Mouse (Mus musculus): ENCODE measurements at regions not wholly inside any gene's neighbourhood (a gene's known extent, or its start where the extent isn't known, plus 50 kb on each side); places are given as distances from the start of the nearest gene placed in this dataset.
A peak's percentile ranks its signal among the peaks of the same experiment; 100 is the strongest.

GRCm38 (mm10) chr5:29894606-29895595 is 118.0 kb upstream of the Il6 start:
- Histone ChIP-seq H3K9me3 (ENCODE audit: control insufficient read depth, low read length) (no peaks in the 10 kb centered on the region), H3K4me2 (replicated peaks; ENCODE audit: low read depth, low read length, severe bottlenecking) (no peak overlapping the region), H3K36me3 (ENCODE audit: control insufficient read depth, insufficient read depth, low read length) (no peaks in the 10 kb centered on the region), H3K27ac (replicated peaks; ENCODE audit: low read depth, low read length) (no peak overlapping the region), H3K4me1 (ENCODE audit: control insufficient read depth, insufficient read depth, low read length) (peaks cover 7% of the 10 kb centered on the region), H3K27me3 (ENCODE audit: control insufficient read depth, insufficient read depth, low read length) (no peaks in the 10 kb centered on the region), H3K4me3 (replicated peaks; ENCODE audit: low read length) (no peak overlapping the region), H3K9ac (ENCODE audit: low read depth, low read length, severe bottlenecking) (no peak overlapping the region)
- DNase-seq (ENCODE audit: low spot score) (peak; percentile 77), ATAC-seq (ENCODE audit: low FRiP score, low read depth) (peak; percentile 80)
- no peak for TF ChIP-seq POLR2A (IDR thresholded peaks at IDR 0.05; ENCODE audit: borderline replicate concordance, extremely low read depth, insufficient read depth, insufficient read length)
- 56% methylated on average over 9 of the region's 9 CpGs for WGBS

DNA sequence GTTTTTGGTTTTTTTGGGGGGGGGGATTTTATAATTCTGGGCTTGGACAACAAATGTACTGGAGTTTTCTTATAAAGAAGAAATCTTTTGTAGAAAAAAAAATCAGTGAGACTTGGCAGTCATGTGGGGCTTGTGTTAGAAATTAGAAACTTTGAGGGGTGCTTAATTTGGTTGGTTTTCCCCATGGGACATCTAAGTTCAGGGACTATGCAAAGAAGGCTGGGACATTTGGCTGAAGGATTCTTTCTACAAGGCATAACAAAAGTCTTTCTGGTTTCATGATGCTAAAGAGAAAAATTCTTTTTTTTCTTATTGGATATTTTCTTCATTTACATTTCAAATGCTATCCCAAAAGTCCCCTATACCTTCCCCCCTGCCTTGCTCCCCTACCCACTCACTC is 115.3 kb upstream of the Il6 start:
- H3K27me3 ChIP-seq (ENCODE audit: control insufficient read depth, insufficient read depth, low read length): no peaks in the 10 kb centered on the region
- H3K9ac ChIP-seq (ENCODE audit: low read depth, low read length, severe bottlenecking): no peak overlapping the region
- no peaks in the 10 kb centered on the region for H3K9me3 ChIP-seq (ENCODE audit: control insufficient read depth, low read length)
- H3K4me3 ChIP-seq (replicated peaks; ENCODE audit: low read length): no peak overlapping the region
- no peak overlapping the region for H3K27ac ChIP-seq (replicated peaks; ENCODE audit: low read depth, low read length)
- DNase-seq (ENCODE audit: low spot score) (no peak), ATAC-seq (ENCODE audit: low FRiP score, low read depth) (no peak)
- no peak overlapping the region for H3K4me2 ChIP-seq (replicated peaks; ENCODE audit: low read depth, low read length, severe bottlenecking)
- H3K4me1 ChIP-seq (ENCODE audit: control insufficient read depth, insufficient read depth, low read length): peaks cover 7% of the 10 kb centered on the region
- H3K36me3 ChIP-seq (ENCODE audit: control insufficient read depth, insufficient read depth, low read length): no peaks in the 10 kb centered on the region
- no peak for TF ChIP-seq POLR2A (IDR thresholded peaks at IDR 0.05; ENCODE audit: borderline replicate concordance, extremely low read depth, insufficient read depth, insufficient read length)

GRCm38 (mm10) chr5:29901716-29902115 is 111.2 kb upstream of the Il6 start:
- ATAC-seq (ENCODE audit: low FRiP score, low read depth) (no peak), DNase-seq (ENCODE audit: low spot score) (no peak)
- WGBS: 84% methylated on average over 2 of the region's 2 CpGs
- H3K4me3 ChIP-seq (replicated peaks; ENCODE audit: low read length): no peak overlapping the region
- H3K36me3 ChIP-seq (ENCODE audit: control insufficient read depth, insufficient read depth, low read length): no peaks in the 10 kb centered on the region
- H3K27ac ChIP-seq (replicated peaks; ENCODE audit: low read depth, low read length): no peak overlapping the region
- no peak overlapping the region for H3K9ac ChIP-seq (ENCODE audit: low read depth, low read length, severe bottlenecking)
- no peaks in the 10 kb centered on the region for H3K27me3 ChIP-seq (ENCODE audit: control insufficient read depth, insufficient read depth, low read length)
- TF ChIP-seq POLR2A (IDR thresholded peaks at IDR 0.05; ENCODE audit: borderline replicate concordance, extremely low read depth, insufficient read depth, insufficient read length): no peak
- H3K4me1 ChIP-seq (ENCODE audit: control insufficient read depth, insufficient read depth, low read length): no peaks in the 10 kb centered on the region
- no peaks in the 10 kb centered on the region for H3K9me3 ChIP-seq (ENCODE audit: control insufficient read depth, low read length)
- H3K4me2 ChIP-seq (replicated peaks; ENCODE audit: low read depth, low read length, severe bottlenecking): no peak overlapping the region

DNA sequence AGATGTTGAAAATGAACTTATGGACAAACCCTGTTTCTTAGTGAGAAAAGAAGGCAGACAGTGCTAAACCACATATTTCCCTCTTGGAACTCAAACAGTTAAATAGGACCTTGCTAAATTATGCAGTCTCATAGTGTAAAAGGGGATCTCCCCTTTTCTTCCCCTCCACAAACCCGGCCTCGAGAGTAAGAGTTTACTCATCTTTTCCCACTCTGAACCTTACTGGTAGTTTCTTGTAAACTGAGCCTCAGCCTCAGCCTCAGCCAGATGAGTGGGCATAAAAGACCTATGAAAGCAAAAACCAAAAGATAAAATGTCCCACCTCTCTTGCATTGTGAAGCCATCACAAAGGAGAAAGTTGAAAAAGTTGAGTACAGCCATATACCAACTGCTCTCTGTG is 92.6 kb upstream of the Il6 start:
- ATAC-seq (ENCODE audit: low FRiP score, low read depth): no peak
- H3K4me1 ChIP-seq (ENCODE audit: control insufficient read depth, insufficient read depth, low read length): no peaks in the 10 kb centered on the region
- no peak for DNase-seq (ENCODE audit: low spot score)
- 54% methylated on average over 2 of the region's 2 CpGs for WGBS
- no peak overlapping the region for H3K9ac ChIP-seq (ENCODE audit: low read depth, low read length, severe bottlenecking)
- no peaks in the 10 kb centered on the region for H3K9me3 ChIP-seq (ENCODE audit: control insufficient read depth, low read length)
- H3K4me3 ChIP-seq (replicated peaks; ENCODE audit: low read length): no peak overlapping the region
- H3K36me3 ChIP-seq (ENCODE audit: control insufficient read depth, insufficient read depth, low read length): no peaks in the 10 kb centered on the region
- no peak overlapping the region for H3K27ac ChIP-seq (replicated peaks; ENCODE audit: low read depth, low read length)
- TF ChIP-seq POLR2A (IDR thresholded peaks at IDR 0.05; ENCODE audit: borderline replicate concordance, extremely low read depth, insufficient read depth, insufficient read length): no peak
- no peak overlapping the region for H3K4me2 ChIP-seq (replicated peaks; ENCODE audit: low read depth, low read length, severe bottlenecking)
- no peaks in the 10 kb centered on the region for H3K27me3 ChIP-seq (ENCODE audit: control insufficient read depth, insufficient read depth, low read length)

DNA sequence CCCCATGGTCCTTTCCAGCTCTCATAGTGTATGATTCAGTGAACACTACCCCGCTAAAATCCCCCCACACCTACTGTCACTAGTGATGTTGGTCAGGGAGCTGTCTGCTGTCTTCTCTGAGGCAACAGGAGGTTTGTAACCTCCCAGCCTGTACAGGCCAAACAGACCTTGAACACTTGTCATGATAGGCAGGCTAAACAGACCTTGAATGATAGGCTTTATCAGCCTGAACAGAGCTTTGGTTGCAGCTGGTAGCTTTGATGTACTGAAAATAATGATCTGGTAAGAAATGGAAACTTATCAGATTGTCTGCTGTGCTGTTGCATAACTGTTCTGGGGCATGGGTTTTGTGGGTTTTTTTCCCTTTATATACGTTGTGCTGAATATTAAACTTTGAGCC is 87.4 kb upstream of the Il6 start:
- no peaks in the 10 kb centered on the region for H3K9me3 ChIP-seq (ENCODE audit: control insufficient read depth, low read length)
- H3K4me1 ChIP-seq (ENCODE audit: control insufficient read depth, insufficient read depth, low read length): no peaks in the 10 kb centered on the region
- no peak overlapping the region for H3K9ac ChIP-seq (ENCODE audit: low read depth, low read length, severe bottlenecking)
- no peaks in the 10 kb centered on the region for H3K27me3 ChIP-seq (ENCODE audit: control insufficient read depth, insufficient read depth, low read length)
- DNase-seq (ENCODE audit: low spot score) (no peak), ATAC-seq (ENCODE audit: low FRiP score, low read depth) (no peak)
- no peak for TF ChIP-seq POLR2A (IDR thresholded peaks at IDR 0.05; ENCODE audit: borderline replicate concordance, extremely low read depth, insufficient read depth, insufficient read length)
- no peak overlapping the region for H3K4me3 ChIP-seq (replicated peaks; ENCODE audit: low read length)
- no peak overlapping the region for H3K27ac ChIP-seq (replicated peaks; ENCODE audit: low read depth, low read length)
- WGBS: 78% methylated on average over 2 of the region's 2 CpGs
- H3K4me2 ChIP-seq (replicated peaks; ENCODE audit: low read depth, low read length, severe bottlenecking): no peak overlapping the region
- no peaks in the 10 kb centered on the region for H3K36me3 ChIP-seq (ENCODE audit: control insufficient read depth, insufficient read depth, low read length)

Measured in limb, embryonic 14.5 days (tissue).